Mouse (Mus musculus) frontal cortex, adult (tissue): ENCODE results near the gene Sema3c.
"Not testable (repeated sequence)": the region's sequence is repeated elsewhere in the genome, so short reads cannot be mapped to it uniquely, and the experiment has no call there.

Experiments
- ATAC-seq: cut with Nextera tagmentation; 2 replicates; pipeline ENCODE4 v1.9.2; 2017; ENCODE audit warnings: mild to moderate bottlenecking, moderate library complexity, mixed read lengths; ENCODE audit not compliant: low TSS enrichment

Sema3c gene

GRCm38 (mm10) chr5:17573694-17574380, at the start of gene Sema3c:
Gene Sema3c (plus strand): TSS chr5:17574281.
- ATAC-seq, result peak; percentile 55

GRCm38 (mm10) chr5:17531165-17531564, 42.9 kb upstream of the Sema3c start:
- not testable (repeated sequence) for ATAC-seq

- ATAC-seq, result no peak
These were observed 30.9 kb upstream of the Sema3c start for GRCm38 (mm10) chr5:17543141-17543540.

GRCm38 (mm10) chr5:17544904-17545449, 29.1 kb upstream of the Sema3c start:
- no peak for ATAC-seq

- ATAC-seq, result no peak
These were observed 22.4 kb upstream of the Sema3c start for GRCm38 (mm10) chr5:17551693-17552092.

GRCm38 (mm10) chr5:17556073-17556473, 18.0 kb upstream of the Sema3c start:
- ATAC-seq, result peak; percentile 50; the same call in 1 of the 2 replicates

- no peak for ATAC-seq
These were observed 17.3 kb upstream of the Sema3c start for GRCm38 (mm10) chr5:17556715-17557265.

GRCm38 (mm10) chr5:17571571-17571970, 2.5 kb upstream of the Sema3c start:
- no peak for ATAC-seq

- peak; percentile 93 for ATAC-seq
These were observed 517 bp downstream of the Sema3c start for GRCm38 (mm10) chr5:17574413-17575182.

GRCm38 (mm10) chr5:17575183-17575495, 1.1 kb downstream of the Sema3c start:
- ATAC-seq, result no peak

- ATAC-seq, result no peak
These were observed 2.0 kb downstream of the Sema3c start for GRCm38 (mm10) chr5:17576069-17576468.

GRCm38 (mm10) chr5:17582047-17582515, 8.0 kb downstream of the Sema3c start:
- no peak for ATAC-seq

GRCm38 (mm10) chr5:17584299-17584945, 10.3 kb downstream of the Sema3c start:
- peak; percentile 99 for ATAC-seq

- ATAC-seq, result no peak
These were observed 12.6 kb downstream of the Sema3c start for GRCm38 (mm10) chr5:17586518-17587210.

GRCm38 (mm10) chr5:17591908-17592307, 17.8 kb downstream of the Sema3c start:
- no peak for ATAC-seq

GRCm38 (mm10) chr5:17601700-17602099, 27.6 kb downstream of the Sema3c start:
- no peak for ATAC-seq

GRCm38 (mm10) chr5:17620619-17621018, 46.5 kb downstream of the Sema3c start:
- no peak for ATAC-seq

- no peak for ATAC-seq
These were observed 48.5 kb downstream of the Sema3c start for GRCm38 (mm10) chr5:17622564-17622963.

- ATAC-seq, result no peak
These were observed 54.5 kb downstream of the Sema3c start for GRCm38 (mm10) chr5:17628606-17629005.

GRCm38 (mm10) chr5:17629599-17629998, 55.5 kb downstream of the Sema3c start:
- ATAC-seq, result no peak

GRCm38 (mm10) chr5:17639519-17639918, 65.4 kb downstream of the Sema3c start:
- ATAC-seq, result no peak
